Mouse (Mus musculus) liver, embryonic 12.5 days (tissue): ENCODE results near the gene Gm49387. TPM values are rescaled to one million over a fixed set of nuclear protein-coding genes. Genes with fewer than 3 reads are reported as not detected.

Experiments used
- ATAC-seq: fragments of 200-750 bp; cut with Nextera tagmentation; 2 replicates; pipeline ENCODE4 v1.8.0; 2017; ENCODE audit warnings: moderate number of reproducible peaks, mild to moderate bottlenecking, moderate library complexity
- H3K27ac ChIP-seq: fragments of 300-500 bp; sonication (generic); 2 replicates; pipeline ENCODE4 v1.5.1; 2016; ENCODE audit warnings: mild to moderate bottlenecking
- H3K27me3 ChIP-seq: fragments of 300-500 bp; sonication (generic); replicated peaks from 2 replicates; pipeline ENCODE4 v1.6.1; 2016; ENCODE audit warnings: mild to moderate bottlenecking, moderate library complexity
- H3K36me3 ChIP-seq: fragments of 300-500 bp; sonication (generic); 2 replicates; pipeline ENCODE4 v1.6.1; 2016; ENCODE audit warnings: mild to moderate bottlenecking, moderate library complexity
- H3K4me1 ChIP-seq: fragments of 300-500 bp; sonication (generic); 2 replicates; pipeline ENCODE4 v1.6.1; 2016
- H3K4me2 ChIP-seq: fragments of 300-500 bp; sonication (generic); 2 replicates; pipeline ENCODE4 v1.6.1; 2016; ENCODE audit warnings: mild to moderate bottlenecking, moderate library complexity
- H3K4me3 ChIP-seq: fragments of 300-500 bp; sonication (generic); 2 replicates; pipeline ENCODE4 v1.5.1; 2016; ENCODE audit warnings: mild to moderate bottlenecking, moderate library complexity
- H3K9ac ChIP-seq: fragments of 300-500 bp; sonication (generic); 2 replicates; pipeline ENCODE4 v1.6.1; 2016; ENCODE audit warnings: mild to moderate bottlenecking, moderate library complexity
- H3K9me3 ChIP-seq: fragments of 300-500 bp; sonication (generic); replicated peaks from 2 replicates; pipeline ENCODE4 v1.6.1; 2016; ENCODE audit warnings: mild to moderate bottlenecking, moderate library complexity
- WGBS: fragments of 180-500 bp; shearing (Covaris S2); methylation state at CpG from one replicate; pipeline ENCODE4 v1.1.7; 2016; ENCODE audit not compliant: insufficient replicate concordance; 5-methylcytosine and 5-hydroxymethylcytosine counted together
- polyA plus RNA-seq: library from polyadenylated mRNA; unstranded; fragments of >200 nt; fragmentation: Nextera tagmentation; extraction: Ambion mirVana; gene quantifications from 2 replicates; pipeline ENCODE4 v1.2.1, GENCODE M21; 2016

The Gm49387 gene
- 0.37 and 1.3 TPM in 2 replicates for polyA plus RNA-seq

DNA sequence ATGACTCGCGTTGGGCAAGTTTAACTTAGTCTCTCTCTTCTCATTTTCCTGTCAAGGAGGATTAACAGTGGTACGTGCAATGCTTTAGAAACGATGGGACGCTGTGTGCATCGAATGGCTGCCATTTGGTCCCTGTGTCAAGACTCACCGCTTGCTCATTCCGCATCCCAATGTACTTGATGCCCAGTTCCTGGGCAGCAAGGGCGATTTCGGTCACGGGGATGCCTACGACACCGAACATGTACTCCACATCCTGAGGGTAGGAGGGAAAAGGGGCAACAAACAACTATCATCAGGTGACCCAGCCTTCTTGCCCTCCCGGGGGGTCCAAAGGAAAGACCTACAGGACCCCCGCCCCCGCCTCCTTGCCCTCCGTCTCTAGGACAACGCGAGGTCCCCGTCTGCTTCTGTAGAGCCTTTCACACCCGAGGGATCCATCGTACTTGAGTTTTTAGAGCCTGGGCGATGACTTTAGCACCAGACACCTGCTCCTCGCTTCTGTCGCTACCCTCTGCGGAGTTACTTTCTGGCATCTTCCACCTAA, at the start of gene Gm49387:
TSS of gene Gm49387 (minus strand) at position 533 of the 544 bp plus-strand sequence.
- Histone ChIP-seq H3K36me3 (no peaks in the 10 kb centered on the region), H3K9me3 (no peaks in the 10 kb centered on the region), H3K9ac (peak within 1 kb of the TSS; percentile 80), H3K4me3 (peak within 1 kb of the TSS; percentile 67), H3K4me1 (peaks cover 19% of the 10 kb centered on the region), H3K27me3 (no peaks in the 10 kb centered on the region), H3K4me2 (peak within 1 kb of the TSS; percentile 83), H3K27ac (peak within 1 kb of the TSS; percentile 83)
- ATAC-seq, result peak; percentile 18
- WGBS, result 4% methylated on average over 26 of the region's 26 CpGs

GRCm38 (mm10) chr14:31686231-31686630, 45.6 kb upstream of the Gm49387 start:
- Histone ChIP-seq H3K27ac (no peak overlapping the region), H3K9me3 (no peaks in the 10 kb centered on the region), H3K4me3 (no peak overlapping the region), H3K27me3 (no peaks in the 10 kb centered on the region), H3K9ac (no peak overlapping the region), H3K4me1 (peaks cover 22% of the 10 kb centered on the region), H3K36me3 (no peaks in the 10 kb centered on the region), H3K4me2 (no peak overlapping the region)
- ATAC-seq, result no peak
- 75% methylated on average over 1 of the region's 1 CpGs for WGBS

GRCm38 (mm10) chr14:31685680-31686079, 45.0 kb upstream of the Gm49387 start:
- peak overlapping the region; percentile 44 for H3K4me2 ChIP-seq
- no peaks in the 10 kb centered on the region for H3K27me3 ChIP-seq
- ATAC-seq, result no peak
- peaks cover 22% of the 10 kb centered on the region for H3K4me1 ChIP-seq
- no peaks in the 10 kb centered on the region for H3K9me3 ChIP-seq
- H3K36me3 ChIP-seq, result no peaks in the 10 kb centered on the region
- H3K9ac ChIP-seq, result no peak overlapping the region
- no peak overlapping the region for H3K4me3 ChIP-seq
- no peak overlapping the region for H3K27ac ChIP-seq
- 26% methylated on average over 10 of the region's 10 CpGs for WGBS

DNA sequence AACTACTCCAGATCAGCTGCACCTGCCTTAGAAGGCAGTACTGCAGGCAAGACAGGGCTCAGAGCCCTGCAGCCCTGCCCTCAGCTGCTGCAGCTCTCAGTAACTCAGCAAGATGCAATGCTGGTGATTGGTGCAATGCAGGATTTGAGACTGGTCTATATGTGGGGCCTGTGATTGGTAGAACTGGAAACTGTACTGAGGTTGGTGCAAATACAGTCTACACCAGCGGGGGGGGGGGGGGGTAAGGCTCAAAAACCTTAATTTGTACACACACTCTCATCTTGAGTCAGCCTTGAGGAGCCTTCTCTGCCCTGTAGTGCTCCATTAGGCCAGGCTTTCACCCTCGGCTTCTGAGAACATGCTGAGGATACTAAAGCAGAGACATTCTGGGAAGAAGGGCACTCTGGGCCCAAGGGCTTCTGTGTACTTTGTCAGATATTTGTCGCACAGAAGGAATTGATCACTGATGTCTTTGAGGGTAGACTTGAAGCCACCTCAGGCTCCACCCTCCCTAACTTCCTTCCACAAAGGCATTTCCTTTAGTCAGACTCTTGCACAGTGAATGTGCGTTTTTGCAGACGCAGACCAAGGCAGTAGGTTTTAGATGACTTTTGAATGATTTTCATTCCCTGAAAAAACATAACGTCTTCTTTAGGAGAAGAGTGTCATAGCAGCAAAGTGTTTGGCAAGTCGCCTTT, 43.8 kb upstream of the Gm49387 start:
- no peak overlapping the region for H3K4me2 ChIP-seq
- H3K4me3 ChIP-seq, result no peak overlapping the region
- peaks cover 22% of the 10 kb centered on the region for H3K4me1 ChIP-seq
- 0 out of 2 replicates have a peak overlapping the region, but pooled peaks have one; percentile 16 for H3K27ac ChIP-seq
- H3K27me3 ChIP-seq, result no peaks in the 10 kb centered on the region
- WGBS, result 17% methylated on average over 7 of the region's 7 CpGs
- 0 out of 2 replicates have a peak, but pooled peaks have one; percentile 15 for ATAC-seq
- no peak overlapping the region for H3K9ac ChIP-seq
- no peaks in the 10 kb centered on the region for H3K36me3 ChIP-seq
- no peaks in the 10 kb centered on the region for H3K9me3 ChIP-seq

DNA sequence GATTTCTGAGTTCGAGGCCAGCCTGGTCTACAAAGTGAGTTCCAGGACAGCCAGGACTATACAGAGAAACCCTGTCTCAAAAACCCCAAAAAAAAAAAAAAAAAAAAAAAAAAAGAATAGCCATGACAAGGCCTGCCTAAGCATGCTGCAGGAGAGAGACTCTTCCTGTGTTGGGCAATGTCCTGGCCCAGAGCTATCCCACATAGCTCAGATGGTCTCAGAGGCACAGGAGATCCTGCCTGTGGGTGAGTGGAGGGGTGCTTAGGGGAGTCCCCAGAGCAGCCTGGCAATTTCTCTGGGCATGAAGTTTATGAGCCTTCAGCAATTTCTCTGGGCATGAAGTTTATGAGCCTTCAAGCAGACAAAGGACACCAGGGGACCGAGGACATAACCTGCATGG, 42.9 kb upstream of the Gm49387 start:
- no peak overlapping the region for H3K9ac ChIP-seq
- H3K9me3 ChIP-seq, result no peaks in the 10 kb centered on the region
- no peak overlapping the region for H3K4me3 ChIP-seq
- no peaks in the 10 kb centered on the region for H3K36me3 ChIP-seq
- H3K4me1 ChIP-seq, result peaks cover 22% of the 10 kb centered on the region
- H3K4me2 ChIP-seq, result no peak overlapping the region
- no peak overlapping the region for H3K27ac ChIP-seq
- no peaks in the 10 kb centered on the region for H3K27me3 ChIP-seq
- 61% methylated on average over 2 of the region's 2 CpGs for WGBS
- ATAC-seq, result no peak

DNA sequence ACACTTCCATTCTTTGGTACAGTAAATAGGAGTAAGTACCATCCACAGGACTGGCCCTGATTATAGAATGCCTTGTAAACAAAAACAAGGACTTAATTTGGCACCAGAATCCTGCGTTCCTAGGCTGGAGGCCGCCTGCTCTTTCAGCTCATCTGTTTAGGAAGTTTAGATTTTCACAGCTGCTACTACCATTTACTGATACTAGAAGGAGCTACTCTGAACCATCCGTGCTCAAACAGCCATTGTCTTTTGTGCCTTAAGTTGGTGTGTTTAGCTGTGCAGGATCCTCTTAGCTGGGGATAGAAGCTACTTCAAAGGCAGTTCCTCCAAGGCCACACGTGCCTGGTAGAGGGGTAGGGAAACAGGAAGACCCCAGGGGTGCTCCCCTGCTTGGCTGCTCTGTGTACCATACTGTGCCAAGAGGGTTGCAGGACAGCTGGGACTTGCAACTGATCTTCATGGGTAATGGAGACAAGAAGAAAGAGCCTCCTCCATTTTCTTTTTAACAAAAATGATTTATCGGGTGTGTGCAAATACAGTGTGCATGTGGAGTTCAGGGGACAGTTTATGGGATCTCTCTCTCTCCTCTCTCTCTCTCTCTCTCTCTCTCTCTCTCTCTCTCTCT, 41.4 kb upstream of the Gm49387 start:
- H3K36me3 ChIP-seq, result no peaks in the 10 kb centered on the region
- no peak overlapping the region for H3K4me3 ChIP-seq
- peaks cover 22% of the 10 kb centered on the region for H3K4me1 ChIP-seq
- H3K27me3 ChIP-seq, result no peaks in the 10 kb centered on the region
- WGBS, result 51% methylated on average over 5 of the region's 5 CpGs
- no peak overlapping the region for H3K9ac ChIP-seq
- no peak for ATAC-seq
- no peak overlapping the region for H3K4me2 ChIP-seq
- no peak overlapping the region for H3K27ac ChIP-seq
- no peaks in the 10 kb centered on the region for H3K9me3 ChIP-seq

DNA sequence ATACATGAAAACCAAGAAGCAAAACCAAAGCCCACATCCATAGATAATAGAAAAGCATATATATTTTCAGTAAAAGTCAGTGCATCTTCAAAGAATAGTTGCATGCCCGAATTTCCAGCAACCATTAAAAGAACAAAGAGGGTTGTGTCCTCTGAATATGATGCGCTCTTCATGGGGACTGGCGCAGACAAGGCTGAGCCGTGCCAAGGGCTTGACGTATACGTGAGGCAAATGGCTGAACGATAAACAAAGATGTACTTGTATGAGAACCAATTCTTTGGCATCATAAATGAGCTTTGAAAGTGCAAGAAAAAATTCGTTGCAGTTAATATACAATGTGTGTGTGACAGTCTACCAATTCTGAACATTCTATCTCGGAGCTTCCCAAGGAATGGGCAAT, 40.6 kb upstream of the Gm49387 start:
- no peak overlapping the region for H3K9ac ChIP-seq
- no peaks in the 10 kb centered on the region for H3K27me3 ChIP-seq
- no peak overlapping the region for H3K4me2 ChIP-seq
- H3K27ac ChIP-seq, result no peak overlapping the region
- no peaks in the 10 kb centered on the region for H3K36me3 ChIP-seq
- ATAC-seq, result no peak
- peaks cover 22% of the 10 kb centered on the region for H3K4me1 ChIP-seq
- no peak overlapping the region for H3K4me3 ChIP-seq
- H3K9me3 ChIP-seq, result no peaks in the 10 kb centered on the region
- WGBS, result 78% methylated on average over 9 of the region's 9 CpGs

- no peak overlapping the region for H3K9ac ChIP-seq
- no peak overlapping the region for H3K27ac ChIP-seq
- peaks cover 21% of the 10 kb centered on the region for H3K4me1 ChIP-seq
- H3K4me3 ChIP-seq, result no peak overlapping the region
- WGBS, result 62% methylated on average over 3 of the region's 3 CpGs
- H3K9me3 ChIP-seq, result no peaks in the 10 kb centered on the region
- no peaks in the 10 kb centered on the region for H3K27me3 ChIP-seq
- no peak for ATAC-seq
- no peak overlapping the region for H3K4me2 ChIP-seq
- no peaks in the 10 kb centered on the region for H3K36me3 ChIP-seq
Measured at GRCm38 (mm10) chr14:31680656-31681055, 40.0 kb upstream of the Gm49387 start.

- H3K9ac ChIP-seq, result no peak overlapping the region
- ATAC-seq, result no peak
- H3K4me1 ChIP-seq, result peaks cover 13% of the 10 kb centered on the region; the same call in 1 of the 2 replicates
- H3K9me3 ChIP-seq, result no peaks in the 10 kb centered on the region
- peaks cover 9% of the 10 kb centered on the region for H3K36me3 ChIP-seq
- H3K4me2 ChIP-seq, result no peak overlapping the region
- no peaks in the 10 kb centered on the region for H3K27me3 ChIP-seq
- H3K27ac ChIP-seq, result no peak overlapping the region
- 61% methylated on average over 10 of the region's 10 CpGs for WGBS
- H3K4me3 ChIP-seq, result no peak overlapping the region
Measured at GRCm38 (mm10) chr14:31671635-31672320, 31.1 kb upstream of the Gm49387 start.

GRCm38 (mm10) chr14:31669642-31670490, 29.2 kb upstream of the Gm49387 start:
- no peak overlapping the region for H3K4me3 ChIP-seq
- no peak for ATAC-seq

GRCm38 (mm10) chr14:31669161-31669611, 28.5 kb upstream of the Gm49387 start:
- Histone ChIP-seq H3K4me1 (peaks cover 28% of the 10 kb centered on the region), H3K27ac (peak overlapping the region; percentile 59), H3K27me3 (no peaks in the 10 kb centered on the region), H3K36me3 (peaks cover 13% of the 10 kb centered on the region), H3K4me3 (no peak overlapping the region), H3K4me2 (peak overlapping the region; percentile 3; the same call in 1 of the 2 replicates), H3K9me3 (no peaks in the 10 kb centered on the region), H3K9ac (no peak overlapping the region)
- WGBS, result 33% methylated on average over 13 of the region's 13 CpGs
- ATAC-seq, result no peak

More at GRCm38 (mm10) chr14:31669642-31670490, 29.2 kb upstream of the Gm49387 start:
- peaks cover 13% of the 10 kb centered on the region for H3K36me3 ChIP-seq
- H3K27me3 ChIP-seq, result no peaks in the 10 kb centered on the region
- H3K9ac ChIP-seq, result no peak overlapping the region
- H3K9me3 ChIP-seq, result no peaks in the 10 kb centered on the region
- peak overlapping the region; percentile 59 for H3K27ac ChIP-seq
- WGBS, result 40% methylated on average over 15 of the region's 15 CpGs
- H3K4me2 ChIP-seq, result peak overlapping the region; percentile 3; the same call in 1 of the 2 replicates
- H3K4me1 ChIP-seq, result peaks cover 21% of the 10 kb centered on the region
